Mouse (Mus musculus): ENCODE results near the gene Spats2. TPM values are rescaled to one million over a fixed set of nuclear protein-coding genes. Genes with fewer than 3 reads are reported as not detected.

The Spats2 gene
- total RNA-seq, 2 experiments from 2014 or later, result 4.5 to 4.6 TPM

- DNase-seq, result no peak
Measured at GRCm38 (mm10) chr15:99097840-99098492, 27.8 kb upstream of the Spats2 start.

GRCm38 (mm10) chr15:99098493-99098861, 27.2 kb upstream of the Spats2 start:
- no peak for DNase-seq

GRCm38 (mm10) chr15:99099139-99099556, 26.6 kb upstream of the Spats2 start:
- DNase-seq, result no peak

GRCm38 (mm10) chr15:99099984-99100383, 25.7 kb upstream of the Spats2 start:
- no peak for DNase-seq

GRCm38 (mm10) chr15:99105238-99105637, 20.5 kb upstream of the Spats2 start:
- no peak for DNase-seq

GRCm38 (mm10) chr15:99107866-99108265, 17.9 kb upstream of the Spats2 start:
- no peak for DNase-seq

- DNase-seq, result no peak
Measured at GRCm38 (mm10) chr15:99111139-99111538, 14.6 kb upstream of the Spats2 start.

GRCm38 (mm10) chr15:99111809-99112208, 13.9 kb upstream of the Spats2 start:
- DNase-seq, result no peak

GRCm38 (mm10) chr15:99112843-99113395, 12.8 kb upstream of the Spats2 start:
- DNase-seq, result no peak

GRCm38 (mm10) chr15:99113396-99113975, 12.2 kb upstream of the Spats2 start:
- no peak for DNase-seq

- DNase-seq, result no peak
Measured at GRCm38 (mm10) chr15:99114312-99115064, 11.2 kb upstream of the Spats2 start.

GRCm38 (mm10) chr15:99115065-99115423, 10.7 kb upstream of the Spats2 start:
- no peak for DNase-seq

GRCm38 (mm10) chr15:99116539-99116938, 9.2 kb upstream of the Spats2 start:
- no peak for DNase-seq

GRCm38 (mm10) chr15:99120814-99121213, 4.9 kb upstream of the Spats2 start:
- DNase-seq, result no peak

GRCm38 (mm10) chr15:99122642-99123041, 3.1 kb upstream of the Spats2 start:
- no peak for DNase-seq

GRCm38 (mm10) chr15:99126081-99126815, 532 bp downstream of the Spats2 start:
- DNase-seq, result peak; percentile 78

GRCm38 (mm10) chr15:99126816-99127365, 1.2 kb downstream of the Spats2 start:
- DNase-seq, result no peak

- no peak for DNase-seq
Measured at GRCm38 (mm10) chr15:99127851-99128522, 2.3 kb downstream of the Spats2 start.

GRCm38 (mm10) chr15:99129441-99129840, 3.7 kb downstream of the Spats2 start:
- no peak for DNase-seq

GRCm38 (mm10) chr15:99129956-99130910, 4.5 kb downstream of the Spats2 start:
- DNase-seq, result no peak
